Mouse (Mus musculus): Measurements from ENCODE around the gene Zbtb5.
"Not testable (repeated sequence)": the region's sequence is repeated elsewhere in the genome, so short reads cannot be mapped to it uniquely, and the experiment has no call there.

The Zbtb5 gene

DNA sequence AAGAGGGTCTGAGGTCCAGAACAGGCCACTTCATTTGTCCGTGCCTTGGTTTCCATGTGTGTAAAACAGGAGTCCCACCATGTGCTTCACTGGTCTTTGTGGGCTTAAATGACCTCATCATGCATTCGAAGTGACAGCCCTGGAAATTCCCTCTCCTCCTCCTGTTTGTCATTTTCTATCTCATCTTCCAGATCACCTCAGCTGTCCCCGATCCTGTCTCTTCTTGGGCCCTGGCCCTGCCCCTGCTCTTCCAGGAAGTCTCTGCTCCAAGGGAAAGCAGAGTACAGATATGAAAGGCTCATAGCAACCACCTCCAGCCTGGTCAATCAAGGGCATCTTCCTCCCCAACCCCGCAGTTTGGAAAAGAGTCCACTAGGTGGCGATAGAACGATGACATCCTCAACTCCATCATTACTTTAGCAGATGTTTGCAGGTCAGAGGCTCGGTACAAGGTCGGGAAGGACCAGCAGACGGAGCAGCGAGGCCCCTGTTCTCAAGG, 41.6 kb downstream of the Zbtb5 start:
- peak; percentile 87 for DNase-seq (ENCODE audit: low read depth, low spot score)

DNA sequence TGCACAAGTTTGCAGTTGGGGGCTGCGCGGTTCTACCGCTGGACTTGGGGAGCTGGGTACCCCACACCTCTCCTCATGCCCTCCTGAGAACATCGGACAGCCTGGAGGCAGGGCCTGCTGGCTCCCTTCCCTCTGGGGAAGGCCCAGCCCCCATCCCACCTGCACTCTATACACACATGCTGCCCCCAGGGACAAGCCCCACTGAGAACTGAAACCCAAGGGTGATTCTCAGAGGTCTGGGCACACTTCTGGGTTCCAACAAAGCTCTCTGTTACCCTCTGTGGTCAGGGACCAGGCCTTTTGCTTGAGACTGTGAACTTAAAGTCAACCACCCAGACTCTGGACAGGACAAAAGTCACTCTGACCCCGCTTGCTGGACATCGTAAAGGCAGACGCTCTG, 42.2 kb downstream of the Zbtb5 start:
- DNase-seq (ENCODE audit: low read depth, low spot score): no peak

DNA sequence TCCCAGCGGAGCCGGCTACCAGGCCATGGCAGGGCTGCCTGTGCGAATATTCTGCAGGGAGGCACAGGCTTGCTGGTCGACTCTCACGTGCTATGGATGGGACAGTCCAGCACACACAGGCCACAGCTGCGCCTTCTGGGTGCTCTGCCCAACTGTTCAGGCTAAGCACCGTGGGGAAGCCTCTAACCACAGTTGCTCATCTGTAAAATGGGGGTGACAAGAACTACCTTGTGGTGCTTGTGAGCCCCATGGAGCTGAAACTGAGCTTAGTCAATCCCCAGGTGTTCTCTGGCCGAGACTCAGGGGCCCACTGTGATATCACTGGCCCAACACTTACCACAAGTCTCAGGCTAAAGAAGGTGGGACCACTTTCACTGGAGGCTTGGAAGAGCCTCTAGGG, 44.8 kb downstream of the Zbtb5 start:
- DNase-seq (ENCODE audit: low read depth, low spot score): no peak

DNA sequence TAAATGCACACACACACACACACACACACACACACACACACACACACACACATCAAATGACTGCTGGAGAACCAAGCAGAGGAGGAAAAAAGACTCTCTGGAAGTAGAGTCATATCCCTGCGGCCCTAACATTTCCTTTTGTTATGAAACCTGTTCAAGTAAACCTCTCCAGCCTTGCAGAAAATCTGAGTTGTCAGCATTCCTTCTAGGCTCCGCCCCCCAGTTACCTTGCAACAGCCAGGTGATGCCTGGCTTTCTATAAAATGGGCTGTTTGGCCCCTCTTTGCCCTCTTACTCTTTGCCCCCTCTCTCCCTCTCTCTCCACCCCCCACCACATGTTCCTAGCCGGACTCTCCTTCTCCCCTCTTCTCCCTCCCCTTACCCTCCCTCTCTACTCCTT, 46.5 kb downstream of the Zbtb5 start:
- no peak for DNase-seq (ENCODE audit: low read depth, low spot score)

DNA sequence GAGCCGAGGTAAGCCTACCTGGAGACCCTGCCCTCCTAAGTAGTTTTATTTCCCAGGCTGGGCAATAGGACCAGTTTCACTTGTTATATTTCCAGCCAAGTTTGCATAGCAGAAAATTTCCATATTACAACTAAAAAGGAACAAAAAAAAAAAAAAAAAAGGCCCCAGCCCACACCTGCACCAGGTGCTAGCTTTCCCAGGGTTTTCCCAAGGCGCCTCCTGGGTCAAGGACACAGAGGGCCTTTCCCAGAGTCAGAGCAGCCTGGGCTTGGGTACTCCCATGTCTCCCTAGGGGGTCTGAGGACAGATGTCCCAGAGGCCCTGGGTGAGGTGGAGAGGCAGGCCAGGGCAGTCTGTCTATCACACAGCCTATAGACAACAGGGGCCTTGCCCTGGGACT, 47.0 kb downstream of the Zbtb5 start:
- DNase-seq (ENCODE audit: low read depth, low spot score): no peak

DNA sequence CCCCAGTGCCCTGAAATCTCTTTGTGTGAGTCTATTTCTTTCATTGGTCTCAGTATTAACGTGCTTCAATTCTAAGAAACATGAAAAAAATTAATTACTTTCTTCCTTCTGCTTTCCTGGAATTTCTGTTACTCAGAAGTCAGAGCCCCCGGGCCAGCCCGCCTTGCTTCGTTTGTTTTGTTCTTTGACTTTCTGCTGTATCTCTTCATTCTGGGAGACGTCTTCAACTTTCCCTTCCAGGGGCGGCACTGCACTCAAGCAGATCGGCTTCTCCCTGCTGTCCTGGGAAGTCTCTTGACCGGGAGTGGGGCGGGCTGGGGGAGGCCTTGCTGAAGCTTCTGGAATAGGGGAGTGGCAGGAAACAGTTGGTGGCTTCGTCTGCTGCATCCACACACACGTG, 49.1 kb downstream of the Zbtb5 start:
- no peak for DNase-seq (ENCODE audit: low read depth, low spot score)

DNA sequence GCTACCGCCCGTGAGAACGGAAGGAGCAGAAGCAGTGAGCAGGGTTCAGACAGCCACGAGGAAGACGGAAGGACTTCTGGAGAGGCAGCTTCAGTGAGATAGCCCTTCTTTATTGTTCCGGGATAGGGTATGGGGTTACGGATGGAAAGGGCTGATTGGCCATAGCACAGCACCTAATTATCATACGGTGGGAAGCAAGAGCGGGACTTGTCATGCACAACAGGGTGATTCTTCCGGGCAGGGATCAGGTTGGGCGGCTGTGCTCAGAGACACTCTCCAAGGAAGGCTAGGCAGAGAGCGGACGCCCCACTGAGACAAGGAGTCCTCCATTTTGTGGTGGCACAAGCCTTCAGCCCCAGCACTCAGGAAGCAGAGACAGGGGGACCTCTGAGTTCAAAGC, 53.0 kb downstream of the Zbtb5 start:
- peak; percentile 91 for DNase-seq (ENCODE audit: low read depth, low spot score)

DNA sequence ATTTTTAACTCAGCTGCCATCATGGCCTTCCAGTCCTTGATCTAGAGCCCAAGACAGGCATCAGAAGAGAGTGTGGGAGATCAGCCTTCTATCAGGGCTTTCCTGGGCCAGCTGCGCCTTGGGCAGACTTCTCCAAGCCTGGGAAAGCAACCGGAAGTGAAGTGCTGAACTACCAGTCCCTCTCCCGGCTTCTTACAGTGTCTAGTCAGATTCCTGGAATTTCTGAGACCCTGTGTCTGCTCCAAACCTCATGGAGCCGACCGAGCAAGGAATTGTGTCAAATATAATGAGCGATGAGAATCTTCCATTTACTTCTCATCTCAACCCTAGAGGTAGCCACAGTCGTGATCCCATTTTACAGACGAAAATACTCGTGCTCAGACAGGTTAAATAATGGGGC, 53.4 kb downstream of the Zbtb5 start:
- DNase-seq (ENCODE audit: low read depth, low spot score): peak; percentile 61

DNA sequence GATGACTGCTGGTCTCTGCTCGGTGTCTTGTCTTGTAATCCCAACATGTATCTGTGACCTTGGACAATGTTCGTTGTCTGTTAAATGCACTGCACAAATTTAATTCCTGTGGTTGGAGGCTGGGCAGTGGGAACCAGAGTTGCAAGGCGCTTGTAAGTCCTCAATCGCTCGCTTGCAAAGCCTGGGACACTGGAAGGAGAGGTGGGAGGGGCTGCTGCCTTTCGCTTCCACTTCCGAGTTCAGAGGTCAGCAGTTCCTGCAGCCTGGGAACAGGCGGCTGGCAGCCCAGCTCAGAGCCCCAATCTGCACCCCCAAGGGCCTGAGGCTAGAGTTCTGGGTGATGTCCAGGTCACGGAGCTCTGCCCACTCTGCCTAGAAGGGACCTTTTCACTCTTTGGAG, 59.2 kb downstream of the Zbtb5 start:
- peak; percentile 87 for DNase-seq (ENCODE audit: low read depth, low spot score)

DNA sequence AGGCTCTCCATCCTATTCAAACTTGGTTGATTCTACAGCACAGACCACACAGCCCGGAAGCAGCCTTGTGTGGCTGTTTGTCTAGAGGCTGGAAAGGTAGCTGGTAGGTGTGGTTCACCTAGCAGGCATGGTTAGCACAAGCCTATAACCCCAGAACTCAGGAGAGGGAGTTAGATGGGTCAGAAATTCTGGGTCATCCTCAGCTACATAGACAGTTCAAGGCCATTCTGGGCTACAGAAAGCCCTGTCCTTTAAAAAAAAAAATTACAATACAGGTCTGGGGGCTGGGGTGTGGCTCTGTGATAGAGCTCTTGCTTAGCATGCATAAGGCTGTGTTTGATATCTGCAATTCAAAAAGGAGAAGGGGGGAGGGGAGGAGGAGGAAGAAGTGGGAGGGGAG, 63.9 kb downstream of the Zbtb5 start:
- DNase-seq (ENCODE audit: low read depth, low spot score): no peak

DNA sequence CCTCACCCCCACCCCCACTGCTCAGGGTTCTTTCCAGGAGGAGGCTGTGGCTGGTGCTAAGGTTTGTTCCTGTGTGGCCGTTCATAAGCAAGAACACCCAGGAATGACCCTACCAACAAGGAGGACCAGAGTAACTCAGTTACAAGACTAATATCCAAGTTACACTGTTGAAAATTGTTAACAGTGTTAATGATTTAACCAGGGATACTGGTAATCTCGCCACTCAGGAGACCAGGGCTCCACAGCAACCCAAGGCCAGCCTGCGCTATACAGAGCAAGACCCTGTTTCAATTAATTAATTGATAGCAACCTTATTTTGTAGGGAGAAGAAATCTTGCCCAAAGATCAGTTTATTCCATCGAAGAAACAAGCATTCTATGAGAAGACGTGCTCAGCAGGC, 64.7 kb downstream of the Zbtb5 start:
- DNase-seq (ENCODE audit: low read depth, low spot score): no peak

DNA sequence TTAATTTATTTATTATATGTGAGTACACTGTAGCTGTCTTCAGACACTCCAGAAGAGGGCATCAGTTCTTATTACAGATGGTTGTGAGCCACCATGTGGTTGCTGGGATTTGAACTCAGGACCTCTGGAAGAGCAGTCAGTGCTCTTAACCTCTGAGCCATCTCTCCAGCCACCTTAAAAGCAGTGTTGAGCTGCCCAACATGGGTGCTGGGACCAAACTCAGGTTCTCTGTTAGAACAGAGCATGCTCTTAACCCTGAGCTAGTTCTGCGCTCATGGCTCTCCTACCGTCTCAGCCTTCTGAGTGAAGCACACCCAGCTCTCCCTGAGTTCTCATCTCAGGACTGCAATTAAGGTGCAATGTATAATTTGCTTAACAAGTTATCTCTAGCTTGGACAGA, 66.1 kb downstream of the Zbtb5 start:
- not testable (repeated sequence) for DNase-seq (ENCODE audit: low read depth, low spot score)

DNA sequence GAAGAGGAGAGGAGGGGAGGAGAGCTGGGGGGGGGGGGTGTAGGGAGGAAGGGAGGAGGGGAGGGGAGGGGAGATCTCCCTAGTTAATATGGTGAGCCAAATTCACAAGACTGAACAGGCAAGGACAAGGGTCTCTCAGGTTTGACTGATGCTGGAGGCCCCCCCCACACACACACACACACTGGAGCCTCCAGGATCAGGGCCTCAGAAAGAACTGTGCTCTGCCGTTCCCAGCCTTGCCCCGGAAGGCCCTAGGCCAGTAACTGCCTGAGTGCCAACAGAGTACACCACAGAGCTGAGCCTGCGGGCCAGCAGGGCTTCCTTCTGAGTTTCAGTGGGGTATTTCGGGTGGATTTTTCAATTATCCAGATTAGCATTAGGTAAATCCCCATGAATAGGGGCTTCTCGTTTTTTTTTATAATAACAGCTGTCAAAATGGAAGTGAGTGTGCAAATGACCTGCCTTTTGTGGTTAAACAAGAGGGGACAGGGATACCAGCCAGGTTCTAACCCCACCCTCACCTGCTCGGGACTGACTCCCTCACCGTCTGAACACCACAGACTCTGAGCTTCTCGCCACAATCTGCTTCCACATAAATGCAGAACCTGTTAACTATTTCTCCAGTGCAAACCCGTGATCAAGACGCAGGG, 67.7 kb downstream of the Zbtb5 start:
- no peak for DNase-seq (ENCODE audit: low read depth, low spot score)

DNA sequence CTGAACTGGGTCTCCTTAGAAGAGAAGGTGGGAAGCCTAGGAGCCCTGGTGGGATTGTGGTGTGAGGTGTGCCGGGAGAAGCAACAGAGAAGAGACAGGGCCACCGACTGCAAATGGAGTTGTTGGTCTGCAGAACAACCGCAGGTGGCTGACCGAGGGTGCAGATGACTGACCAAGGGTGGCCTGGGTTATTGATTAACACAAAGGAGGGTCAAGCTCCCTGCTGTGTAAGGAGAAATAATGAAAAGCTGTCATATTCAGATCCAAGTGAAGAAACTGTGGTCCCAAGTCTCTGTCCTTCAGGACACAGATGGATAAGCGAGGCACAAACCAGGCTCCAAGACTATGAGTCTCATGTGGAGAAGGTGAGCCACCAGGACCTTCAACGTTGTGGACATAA, 68.7 kb downstream of the Zbtb5 start:
- DNase-seq (ENCODE audit: low read depth, low spot score): no peak

DNA sequence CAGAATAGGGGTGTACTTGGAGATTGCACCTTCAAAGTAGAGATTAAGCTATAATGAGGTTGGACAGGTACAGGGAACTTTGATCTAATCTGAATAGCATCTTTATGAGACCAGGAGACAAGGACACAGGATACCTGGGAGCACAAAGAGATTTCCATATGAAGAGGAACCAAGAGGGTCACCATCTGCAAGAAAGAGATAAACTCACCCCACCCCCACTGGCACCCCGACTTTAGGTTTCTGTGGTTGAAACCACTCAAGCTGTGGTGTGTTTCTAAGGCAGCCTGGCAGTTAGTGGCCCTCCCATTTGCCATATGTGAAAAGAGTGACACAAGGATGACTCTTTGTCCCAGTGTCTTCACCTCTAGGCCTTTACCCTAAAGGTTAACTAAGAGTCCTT, 70.0 kb downstream of the Zbtb5 start:
- DNase-seq (ENCODE audit: low read depth, low spot score): no peak
